Mouse (Mus musculus) embryonic facial prominence, embryonic 11.5 days (tissue): ENCODE results near the gene Tesk1. TPM values are rescaled to one million over a fixed set of nuclear protein-coding genes. Genes with fewer than 3 reads are reported as not detected.

Experiments used
- ATAC-seq: fragments of 200-750 bp; cut with Nextera tagmentation; replicated peaks from 2 replicates; pipeline ENCODE4 v1.8.0; 2017; ENCODE audit warnings: low read depth; ENCODE audit not compliant: insufficient number of reproducible peaks, low FRiP score, low TSS enrichment
- DNase-seq: peaks from one replicate; pipeline ENCODE4 v3.0.0-alpha.2; 2015; ENCODE audit warnings: low spot score
- H3K27ac ChIP-seq: fragments of 300-500 bp; sonication (generic); replicated peaks from 2 replicates; pipeline ENCODE4 v1.5.1; 2014; ENCODE audit warnings: mild to moderate bottlenecking, low read depth, low read length, control low read depth
- H3K27me3 ChIP-seq: fragments of 300-500 bp; sonication (generic); 2 replicates; pipeline ENCODE4 v1.6.1; 2014; ENCODE audit warnings: mild to moderate bottlenecking, low read length, moderate library complexity, mixed read lengths; ENCODE audit not compliant: control insufficient read depth, insufficient read depth
- H3K36me3 ChIP-seq: fragments of 300-500 bp; sonication (generic); replicated peaks from 2 replicates; pipeline ENCODE4 v1.6.1; 2014; ENCODE audit warnings: low read depth, mild to moderate bottlenecking, low read length, moderate library complexity, mixed read lengths; ENCODE audit not compliant: control insufficient read depth, insufficient read depth
- H3K4me1 ChIP-seq: fragments of 300-500 bp; sonication (generic); 2 replicates; pipeline ENCODE4 v1.6.1; 2014; ENCODE audit warnings: low read length, mixed read lengths; ENCODE audit not compliant: control insufficient read depth, insufficient read depth
- H3K4me2 ChIP-seq: fragments of 300-500 bp; sonication (generic); 2 replicates; pipeline ENCODE4 v1.6.1; 2014; ENCODE audit warnings: low read depth, mild to moderate bottlenecking, control low read depth, low read length, moderate library complexity
- H3K4me3 ChIP-seq: fragments of 300-500 bp; sonication (generic); 2 replicates; pipeline ENCODE4 v1.5.1; 2014; ENCODE audit warnings: low read depth, low read length, control low read depth
- H3K9ac ChIP-seq: fragments of 300-500 bp; sonication (generic); replicated peaks from 2 replicates; pipeline ENCODE4 v1.6.1; 2014; ENCODE audit warnings: mild to moderate bottlenecking, control low read depth, low read length
- H3K9me3 ChIP-seq: fragments of 300-500 bp; sonication (generic); replicated peaks from 2 replicates; pipeline ENCODE4 v1.6.1; 2016; ENCODE audit warnings: mild to moderate bottlenecking, low read length, inconsistent platforms, mixed read lengths; ENCODE audit not compliant: control insufficient read depth
- WGBS: fragments of 180-500 bp; shearing (Covaris S2); extraction: QIAGEN DNeasy Blood & Tissue Kit; methylation state at CpG from one replicate; pipeline ENCODE4 v1.1.7; 2014; 5-methylcytosine and 5-hydroxymethylcytosine counted together
- polyA plus RNA-seq: library from polyadenylated mRNA; unstranded; fragments of >200 nt; fragmentation: Nextera tagmentation; extraction: Ambion mirVana; gene quantifications from 2 replicates; pipeline ENCODE4 v1.2.1, GENCODE M21; 2014

The Tesk1 gene
- polyA plus RNA-seq, 1 experiment from 2014 or later: 8.2 TPM

GRCm38 (mm10) chr4:43400976-43401375 lies 40.8 kb upstream of the Tesk1 start:
- WGBS: 25% methylated on average over 10 of the region's 10 CpGs
- Histone ChIP-seq H3K36me3 (no peaks in the 10 kb centered on the region), H3K9me3 (no peaks in the 10 kb centered on the region), H3K4me2 (peak overlapping the region; percentile 11; the same call in 1 of the 2 replicates), H3K9ac (no peak overlapping the region), H3K27me3 (no peaks in the 10 kb centered on the region), H3K4me3 (no peak overlapping the region), H3K27ac (no peak overlapping the region), H3K4me1 (peaks cover 11% of the 10 kb centered on the region; the same call in 1 of the 2 replicates)
- ATAC-seq (peak; percentile 69), DNase-seq (peak; percentile 76)

DNA sequence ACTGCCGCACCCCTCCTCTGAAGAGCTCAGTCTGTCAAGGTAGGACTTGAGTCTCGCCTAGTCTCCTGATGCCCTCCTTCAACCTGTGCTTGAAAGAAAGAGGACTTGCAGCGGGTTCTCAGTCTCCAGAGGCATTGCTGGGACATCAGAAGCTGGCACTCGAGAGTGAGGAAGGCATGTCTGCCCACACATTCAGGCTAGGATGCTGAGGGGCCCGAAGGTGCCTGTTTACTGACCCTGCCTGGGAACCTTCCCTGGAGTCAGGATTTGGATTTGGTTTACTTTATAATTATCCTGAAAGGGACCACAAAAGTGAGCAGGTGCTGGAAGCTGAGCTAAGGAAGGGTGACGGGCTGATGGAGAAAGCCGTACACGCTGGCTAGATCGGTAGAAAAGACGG lies 40.3 kb upstream of the Tesk1 start:
- peaks cover 11% of the 10 kb centered on the region; the same call in 1 of the 2 replicates for H3K4me1 ChIP-seq
- H3K27ac ChIP-seq: no peak overlapping the region
- 81% methylated on average over 10 of the region's 10 CpGs for WGBS
- H3K9ac ChIP-seq: 0 out of 2 replicates have a peak overlapping the region, but pooled peaks have one; percentile 15
- peak overlapping the region; percentile 11; the same call in 1 of the 2 replicates for H3K4me2 ChIP-seq
- no peak for ATAC-seq
- no peak for DNase-seq
- no peaks in the 10 kb centered on the region for H3K27me3 ChIP-seq
- H3K4me3 ChIP-seq: no peak overlapping the region
- no peaks in the 10 kb centered on the region for H3K9me3 ChIP-seq
- H3K36me3 ChIP-seq: no peaks in the 10 kb centered on the region

DNA sequence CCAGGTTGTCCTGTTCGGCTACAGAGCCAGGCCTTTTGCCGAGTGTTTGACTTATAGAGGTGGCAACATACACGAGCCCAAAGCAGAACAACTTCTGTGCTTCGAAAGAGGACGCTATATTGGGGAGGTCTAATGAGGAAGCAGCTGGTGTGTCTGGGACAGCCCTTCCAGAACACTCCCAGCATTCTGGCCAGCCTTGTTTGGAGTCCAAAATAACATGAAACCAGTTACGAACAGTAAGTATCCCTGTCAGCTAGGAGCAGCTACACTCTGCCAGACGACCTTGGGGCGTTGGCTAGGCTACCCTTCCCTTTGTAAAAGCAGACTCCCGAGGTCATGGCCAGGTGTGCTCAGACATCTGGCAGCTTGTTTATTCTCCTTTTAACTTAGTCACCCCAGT lies 39.5 kb upstream of the Tesk1 start:
- H3K4me3 ChIP-seq: no peak overlapping the region
- H3K9ac ChIP-seq: no peak overlapping the region
- no peak overlapping the region for H3K27ac ChIP-seq
- DNase-seq: no peak
- ATAC-seq: no peak
- H3K27me3 ChIP-seq: no peaks in the 10 kb centered on the region
- H3K36me3 ChIP-seq: no peaks in the 10 kb centered on the region
- no peak overlapping the region for H3K4me2 ChIP-seq
- 74% methylated on average over 9 of the region's 9 CpGs for WGBS
- H3K4me1 ChIP-seq: peaks cover 11% of the 10 kb centered on the region; the same call in 1 of the 2 replicates
- H3K9me3 ChIP-seq: no peaks in the 10 kb centered on the region

DNA sequence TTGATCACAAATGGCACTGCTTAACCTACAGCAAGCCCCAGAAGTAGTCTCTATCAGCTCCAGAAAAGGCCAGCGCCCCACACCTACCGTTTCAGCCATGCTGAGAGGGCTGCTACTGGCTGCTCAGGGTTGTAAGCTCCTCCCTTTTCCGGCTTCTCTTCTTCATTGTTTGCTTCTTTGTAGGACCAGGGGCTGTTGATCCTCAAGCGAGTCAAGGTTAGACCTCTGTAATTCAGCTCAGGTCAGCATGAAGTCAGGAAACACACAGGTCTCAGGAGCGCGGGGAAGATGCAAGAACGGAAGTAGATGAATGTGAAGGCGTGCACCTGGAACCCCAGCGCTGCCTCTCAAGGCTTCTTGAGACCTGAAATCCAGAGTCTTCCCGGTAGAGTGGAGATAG lies 37.0 kb upstream of the Tesk1 start:
- no peak overlapping the region for H3K4me2 ChIP-seq
- H3K9me3 ChIP-seq: no peaks in the 10 kb centered on the region
- no peaks in the 10 kb centered on the region for H3K27me3 ChIP-seq
- DNase-seq: no peak
- H3K27ac ChIP-seq: no peak overlapping the region
- no peak overlapping the region for H3K9ac ChIP-seq
- H3K4me1 ChIP-seq: peaks cover 7% of the 10 kb centered on the region; the same call in 1 of the 2 replicates
- ATAC-seq: no peak
- H3K36me3 ChIP-seq: no peaks in the 10 kb centered on the region
- 85% methylated on average over 10 of the region's 10 CpGs for WGBS
- H3K4me3 ChIP-seq: no peak overlapping the region

GRCm38 (mm10) chr4:43406162-43406971 lies 35.4 kb upstream of the Tesk1 start:
- DNase-seq: peak; percentile 92
- H3K4me1 ChIP-seq: 0 out of 2 replicates have a peak, but pooled peaks cover under 1% of the 10 kb centered on the region
- WGBS: 1% methylated on average over 28 of the region's 28 CpGs
- peak overlapping the region; percentile 53 for H3K9ac ChIP-seq
- H3K4me2 ChIP-seq: peak overlapping the region; percentile 38
- no peaks in the 10 kb centered on the region for H3K36me3 ChIP-seq
- 0 out of 2 replicates have a peak overlapping the region, but pooled peaks have one; percentile 14 for H3K27ac ChIP-seq
- peak; percentile 95 for ATAC-seq
- no peaks in the 10 kb centered on the region for H3K9me3 ChIP-seq
- peak overlapping the region; percentile 30 for H3K4me3 ChIP-seq
- H3K27me3 ChIP-seq: no peaks in the 10 kb centered on the region

DNA sequence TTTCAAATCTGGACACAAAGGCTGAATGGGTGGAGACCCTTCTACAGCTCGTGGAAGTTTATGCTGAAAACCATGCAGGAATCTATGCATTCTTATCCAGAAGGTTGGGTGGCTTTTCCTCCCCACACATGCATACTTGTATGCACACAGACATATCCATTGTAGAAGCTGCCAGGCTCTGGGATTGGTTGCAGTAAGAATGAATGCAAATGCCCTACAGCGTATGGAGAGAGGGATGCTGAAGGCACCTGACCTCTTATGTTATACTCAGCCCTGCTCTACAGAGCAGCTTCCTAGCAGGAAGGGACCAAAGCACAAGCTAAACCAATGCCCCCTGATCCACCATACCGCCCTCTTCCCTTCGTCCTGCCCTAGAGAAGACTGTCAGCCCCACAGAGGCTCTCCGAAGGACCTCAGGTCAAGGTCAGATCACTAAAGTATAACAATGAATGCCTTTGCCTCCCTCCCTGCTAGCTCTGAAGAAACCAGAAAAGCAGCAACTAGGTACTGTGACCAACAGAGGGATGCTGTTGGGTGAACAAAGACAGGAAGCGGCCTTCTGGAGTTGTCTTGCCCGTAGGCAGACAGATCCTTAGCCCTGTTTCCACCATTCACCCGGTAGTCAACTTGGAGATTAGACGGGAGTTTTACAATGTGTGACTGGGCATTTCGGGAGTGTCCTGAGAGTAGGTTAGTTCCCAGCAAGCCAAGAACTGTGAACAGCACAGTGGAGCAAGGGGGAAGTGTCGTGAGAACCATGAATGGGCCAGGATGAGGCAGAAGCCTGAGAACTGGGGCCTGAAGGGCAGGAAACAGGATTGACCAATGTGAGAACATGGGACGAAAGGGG lies 34.4 kb upstream of the Tesk1 start:
- no peaks in the 10 kb centered on the region for H3K9me3 ChIP-seq
- H3K4me2 ChIP-seq: peak overlapping the region; percentile 38
- no peaks in the 10 kb centered on the region for H3K36me3 ChIP-seq
- DNase-seq (no peak), ATAC-seq (no peak)
- H3K4me1 ChIP-seq: no peaks in the 10 kb centered on the region
- 63% methylated on average over 12 of the region's 12 CpGs for WGBS
- peak overlapping the region; percentile 53 for H3K9ac ChIP-seq
- no peaks in the 10 kb centered on the region for H3K27me3 ChIP-seq
- peak overlapping the region; percentile 30 for H3K4me3 ChIP-seq
- no peak overlapping the region for H3K27ac ChIP-seq

GRCm38 (mm10) chr4:43414761-43415160 lies 27.0 kb upstream of the Tesk1 start:
- no peaks in the 10 kb centered on the region for H3K4me1 ChIP-seq
- H3K36me3 ChIP-seq: no peaks in the 10 kb centered on the region
- WGBS: 91% methylated on average over 14 of the region's 14 CpGs
- DNase-seq (no peak), ATAC-seq (0 out of 2 replicates have a peak, but pooled peaks have one; percentile 35)
- no peak overlapping the region for H3K4me2 ChIP-seq
- no peak overlapping the region for H3K27ac ChIP-seq
- no peak overlapping the region for H3K9ac ChIP-seq
- no peak overlapping the region for H3K4me3 ChIP-seq
- no peaks in the 10 kb centered on the region for H3K9me3 ChIP-seq
- H3K27me3 ChIP-seq: no peaks in the 10 kb centered on the region
